Mouse (Mus musculus): ENCODE data around the gene Slc25a21.
A peak's percentile ranks its signal among the peaks of the same experiment; 100 is the strongest.

Slc25a21 gene

GRCm38 (mm10) chr12:56691427-56692079, 505.7 kb downstream of the Slc25a21 start, which contains the start of gene Pax9:
Gene Pax9 (plus strand): TSS chr12:56691767.
- no peak for DNase-seq (ENCODE audit: low read depth)

GRCm38 (mm10) chr12:56691001-56691400, 506.3 kb downstream of the Slc25a21 start:
- no peak for DNase-seq (ENCODE audit: low read depth)

- DNase-seq (ENCODE audit: low read depth) = no peak
Measured at GRCm38 (mm10) chr12:56690366-56690765, 506.9 kb downstream of the Slc25a21 start.

- DNase-seq (ENCODE audit: low read depth) = peak; percentile 49
Measured at GRCm38 (mm10) chr12:56689736-56690135, 507.5 kb downstream of the Slc25a21 start.

DNA sequence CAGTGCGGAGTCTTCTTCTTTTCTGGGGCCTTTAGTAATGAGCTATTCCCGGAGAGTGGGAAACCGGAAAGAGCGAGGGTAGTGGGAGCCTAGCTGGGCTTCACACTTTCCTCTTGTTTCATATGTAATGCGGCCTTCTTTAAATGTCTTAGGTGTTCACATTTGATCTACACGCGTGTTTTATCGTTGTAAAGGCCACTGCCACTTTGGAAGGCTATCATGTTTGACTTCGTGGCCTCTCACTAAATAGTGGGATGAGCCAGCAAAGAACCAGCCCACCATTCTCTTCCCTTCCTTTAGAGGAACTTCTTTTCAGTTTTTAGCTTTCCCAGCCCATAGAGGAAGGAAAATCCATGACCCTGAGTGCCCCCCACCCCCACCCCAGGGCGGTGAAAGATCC, 507.9 kb downstream of the Slc25a21 start:
- DNase-seq (ENCODE audit: low read depth) = no peak

- no peak for DNase-seq (ENCODE audit: low read depth)
Measured at GRCm38 (mm10) chr12:56688920-56689319, 508.4 kb downstream of the Slc25a21 start.

GRCm38 (mm10) chr12:56688482-56688840, 508.8 kb downstream of the Slc25a21 start:
- DNase-seq (ENCODE audit: low read depth) = no peak

- DNase-seq (ENCODE audit: low read depth) = no peak
Measured at GRCm38 (mm10) chr12:56687640-56688481, 509.4 kb downstream of the Slc25a21 start.

GRCm38 (mm10) chr12:56681096-56681811, 516.0 kb downstream of the Slc25a21 start:
- DNase-seq (ENCODE audit: low read depth) = no peak

- no peak for DNase-seq (ENCODE audit: low read depth)
Measured at GRCm38 (mm10) chr12:56677620-56678019, 519.7 kb downstream of the Slc25a21 start.

DNA sequence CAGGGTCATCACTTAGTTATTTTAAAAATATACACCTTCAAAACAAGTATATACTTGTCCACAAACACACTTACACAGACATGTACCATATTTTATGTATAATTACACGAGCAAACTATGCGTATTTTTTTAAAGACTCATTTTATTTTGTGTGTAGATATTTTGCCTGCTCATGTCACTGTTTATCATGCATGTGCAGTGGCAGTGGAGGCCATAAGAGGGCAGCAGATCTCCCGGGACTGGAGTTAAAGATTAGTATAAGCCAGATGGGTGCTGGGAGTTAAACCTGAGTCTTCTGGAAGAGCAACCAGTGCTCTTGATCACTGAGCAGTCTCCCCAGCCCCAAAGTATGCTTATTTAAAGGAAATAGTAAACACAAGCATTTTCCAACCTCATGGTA, 522.5 kb downstream of the Slc25a21 start:
- DNase-seq (ENCODE audit: low read depth) = no peak

DNA sequence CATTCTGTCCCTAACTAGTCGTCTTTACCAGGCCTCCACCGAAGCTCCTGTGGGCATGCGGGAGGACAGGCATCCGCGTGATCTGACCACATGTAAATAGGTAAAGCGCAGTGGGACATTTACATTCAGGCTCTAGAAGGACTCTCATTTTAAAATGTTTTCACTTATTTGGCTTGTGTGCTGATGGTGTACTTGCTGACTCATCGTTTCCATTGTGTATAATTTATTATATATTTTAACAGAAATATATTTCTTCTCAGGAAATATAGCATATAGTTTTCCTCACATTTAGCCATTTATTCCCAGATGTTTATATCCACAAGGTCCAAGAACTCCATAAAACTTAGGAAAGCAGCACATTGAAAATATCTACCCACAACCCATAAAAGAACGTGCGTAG, 526.5 kb downstream of the Slc25a21 start:
- no peak for DNase-seq (ENCODE audit: low read depth)

DNA sequence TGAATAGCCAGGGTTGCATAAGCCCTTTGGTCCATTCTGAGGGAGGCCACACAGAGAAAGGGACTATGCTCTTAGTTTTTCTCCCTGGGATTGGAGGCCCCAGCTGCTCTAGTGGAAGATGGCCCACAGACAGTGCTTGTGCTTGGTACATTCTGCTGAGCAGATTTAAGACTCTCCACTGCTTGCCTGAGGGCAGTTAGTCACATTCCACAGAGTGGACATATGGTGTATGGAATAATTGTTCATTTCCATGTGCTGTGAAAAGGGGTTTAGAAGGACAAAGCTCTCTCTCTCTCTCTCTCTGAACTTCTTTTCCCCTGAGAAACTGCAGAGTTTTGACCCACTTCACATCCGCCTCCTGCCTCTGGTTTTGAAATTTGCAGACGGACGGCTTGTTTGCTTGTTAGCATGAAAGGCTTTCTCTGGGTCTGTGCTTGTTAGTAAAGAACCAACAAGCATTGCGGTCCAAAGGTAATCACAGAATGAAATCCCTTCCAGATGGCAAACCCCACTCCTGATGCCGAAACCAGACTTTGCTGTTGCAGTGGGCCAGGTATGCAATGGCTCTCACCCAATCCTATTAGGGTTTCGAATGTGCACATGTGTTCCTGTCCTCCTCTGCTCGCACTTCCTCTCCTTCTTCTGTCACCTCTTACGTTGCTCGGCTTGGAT, 527.7 kb downstream of the Slc25a21 start:
- no peak for DNase-seq (ENCODE audit: low read depth)

All from c-Kit-positive CD71-positive TER-119-negative erythroid progenitor cells, embryonic 14.5 days (primary cell).